Mouse (Mus musculus) megakaryocyte-erythroid progenitor cell, adult 5-6 weeks (primary cell): ENCODE measurements at regions not wholly inside any gene's neighbourhood (a gene's known extent, or its start where the extent isn't known, plus 50 kb on each side); places are given as distances from the start of the nearest gene placed in this dataset.

ENCODE experiments used
- ATAC-seq: replicated peaks from 2 replicates; pipeline ENCODE4 v1.8.0; 2016; ENCODE audit warnings: mild to moderate bottlenecking, inconsistent platforms; ENCODE audit not compliant: severe bottlenecking, poor library complexity, low FRiP score, low TSS enrichment

DNA sequence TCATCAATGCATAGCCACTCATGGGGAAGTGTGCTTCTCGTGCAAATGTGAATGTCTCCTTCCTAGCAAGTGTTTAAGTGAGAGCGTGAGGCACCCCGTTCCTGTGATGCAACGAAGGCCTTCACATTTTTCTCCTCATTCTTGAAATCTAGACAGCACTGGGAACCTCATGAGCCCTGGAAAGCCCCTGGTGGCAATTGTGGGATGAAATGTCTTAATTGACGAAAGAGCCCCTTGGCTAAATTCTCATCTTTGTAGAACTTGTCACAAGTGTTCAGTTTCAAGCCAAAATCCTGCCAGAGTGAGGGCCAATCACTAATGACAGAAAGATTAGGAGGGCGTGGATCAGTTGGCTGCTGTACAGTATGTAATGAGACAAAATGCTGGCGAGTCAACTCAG is 208.6 kb upstream of the Gmds start:
- no peak for ATAC-seq

DNA sequence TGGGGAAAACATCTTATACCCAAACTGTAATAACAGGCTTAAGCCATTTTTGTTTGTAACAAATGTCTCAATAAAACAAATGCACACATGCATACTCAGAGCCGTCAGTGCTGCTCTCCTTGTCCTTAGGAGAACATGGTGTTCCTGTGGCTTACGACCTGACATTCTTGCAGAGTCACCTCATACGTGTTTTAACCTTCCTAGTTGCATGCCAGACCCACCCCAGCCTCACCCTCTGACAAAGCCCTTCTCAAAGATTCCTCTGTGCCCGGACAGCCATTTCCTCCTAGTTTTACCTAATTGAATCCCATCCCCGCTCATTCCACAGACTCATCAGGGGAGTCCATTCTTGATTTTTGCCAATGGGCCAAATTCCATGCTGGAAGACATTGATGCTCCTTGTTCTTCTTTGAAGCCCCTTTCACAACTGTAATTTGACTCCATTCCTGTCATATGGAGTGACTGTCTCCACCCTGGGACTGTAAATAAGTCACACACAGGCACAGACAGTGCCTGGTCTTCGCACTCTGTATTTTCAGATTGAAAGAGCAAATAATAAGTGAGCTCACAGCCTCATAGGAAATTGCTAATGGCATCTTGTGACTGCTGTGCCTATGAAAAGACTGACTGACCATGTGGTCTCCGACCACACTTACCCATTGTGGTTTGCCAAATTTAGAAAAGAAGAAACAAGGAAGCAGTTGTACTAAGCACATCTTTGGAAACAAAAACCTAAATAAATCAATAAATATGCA is 206.6 kb upstream of the Gmds start:
- no peak for ATAC-seq

GRCm38 (mm10) chr13:32541611-32542010 is 203.1 kb upstream of the Gmds start:
- ATAC-seq: no peak

GRCm38 (mm10) chr13:32536241-32536640 is 197.7 kb upstream of the Gmds start:
- ATAC-seq: no peak

- no peak for ATAC-seq
Measured at GRCm38 (mm10) chr13:32535602-32536001, 197.1 kb upstream of the Gmds start.

DNA sequence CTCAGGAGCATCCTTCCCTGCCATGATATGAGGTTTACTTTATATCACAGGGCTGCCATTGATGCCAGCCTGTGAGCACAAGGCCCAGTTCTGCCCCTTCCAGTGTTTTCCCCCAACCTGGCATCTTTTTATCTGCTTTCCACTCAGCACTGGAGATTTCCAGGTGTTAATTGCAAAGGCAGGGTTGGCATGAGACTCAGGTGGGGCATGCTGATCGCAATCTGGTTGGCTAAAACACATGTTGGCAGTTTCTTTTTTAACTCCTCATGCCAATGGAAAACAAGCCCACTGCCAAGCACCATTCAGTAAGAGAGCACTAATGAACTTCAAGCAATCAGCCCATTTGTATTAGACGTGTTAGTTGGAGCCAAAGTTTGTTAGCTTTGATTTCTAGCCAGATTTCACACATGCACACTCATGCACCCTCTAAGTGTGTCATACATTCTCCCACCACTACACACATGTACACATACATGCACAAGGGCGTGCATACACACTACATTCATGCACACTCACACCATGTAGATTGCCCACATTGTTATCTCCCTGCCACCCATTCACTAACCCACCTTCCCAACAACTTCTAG is 192.5 kb upstream of the Gmds start:
- ATAC-seq: no peak

DNA sequence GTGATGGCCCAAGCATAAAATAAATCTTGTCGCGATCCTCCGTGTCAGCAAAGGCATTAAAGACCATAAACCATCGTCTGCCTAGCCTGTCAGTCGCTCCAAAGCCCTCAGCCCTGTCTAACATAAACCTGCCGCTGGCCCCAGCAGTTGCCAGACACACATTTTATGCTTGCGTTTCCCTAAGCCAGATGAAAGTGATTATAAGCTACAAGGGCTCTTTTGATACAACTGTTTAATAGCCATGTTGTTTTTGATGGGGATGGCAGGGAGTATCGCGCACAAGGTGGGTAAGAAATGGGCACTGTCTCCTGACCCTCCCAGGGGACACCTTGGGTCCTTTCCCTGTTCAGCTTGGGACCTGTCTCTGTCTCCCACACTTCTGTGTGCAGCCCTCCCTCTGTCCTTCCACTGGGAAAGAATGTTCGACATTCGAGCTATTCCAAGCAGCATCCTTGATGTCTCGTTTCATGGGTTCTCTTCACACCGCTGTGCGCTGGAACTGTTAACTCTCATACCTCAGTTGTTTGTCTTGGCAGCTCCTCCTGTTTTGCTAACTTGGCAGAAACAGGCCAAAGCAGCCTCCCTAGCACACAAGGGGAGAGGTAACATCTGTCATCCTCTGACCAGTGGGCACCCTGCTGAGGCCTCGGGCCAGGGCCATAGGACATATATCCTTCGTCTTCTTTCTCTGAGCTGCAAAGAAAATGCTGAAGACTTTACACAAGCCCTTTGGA is 180.2 kb upstream of the Gmds start:
- no peak for ATAC-seq

GRCm38 (mm10) chr13:32517514-32517913 is 179.0 kb upstream of the Gmds start:
- no peak for ATAC-seq

- ATAC-seq: no peak
Measured at GRCm38 (mm10) chr13:32509231-32510023, 170.9 kb upstream of the Gmds start.

DNA sequence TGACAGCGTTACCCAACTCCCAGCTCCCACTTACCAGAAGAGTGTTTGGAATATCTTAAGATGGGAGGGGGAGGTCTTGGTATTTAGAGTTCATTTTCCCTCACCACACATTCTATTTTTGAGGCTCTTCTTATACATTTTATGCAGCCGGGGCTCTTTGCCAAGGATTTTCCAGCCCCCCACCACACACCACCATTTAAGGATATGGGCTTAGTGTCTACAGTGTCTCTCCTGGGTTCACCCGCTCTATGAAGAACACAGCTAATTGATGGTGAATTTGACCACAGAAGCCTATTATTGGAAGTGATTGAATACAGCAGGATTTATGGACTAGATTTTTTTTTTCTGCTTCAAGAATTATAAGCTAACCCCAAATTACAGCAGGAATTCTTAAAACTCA is 169.9 kb upstream of the Gmds start:
- no peak for ATAC-seq

GRCm38 (mm10) chr13:32507825-32508224 is 169.3 kb upstream of the Gmds start:
- no peak for ATAC-seq

DNA sequence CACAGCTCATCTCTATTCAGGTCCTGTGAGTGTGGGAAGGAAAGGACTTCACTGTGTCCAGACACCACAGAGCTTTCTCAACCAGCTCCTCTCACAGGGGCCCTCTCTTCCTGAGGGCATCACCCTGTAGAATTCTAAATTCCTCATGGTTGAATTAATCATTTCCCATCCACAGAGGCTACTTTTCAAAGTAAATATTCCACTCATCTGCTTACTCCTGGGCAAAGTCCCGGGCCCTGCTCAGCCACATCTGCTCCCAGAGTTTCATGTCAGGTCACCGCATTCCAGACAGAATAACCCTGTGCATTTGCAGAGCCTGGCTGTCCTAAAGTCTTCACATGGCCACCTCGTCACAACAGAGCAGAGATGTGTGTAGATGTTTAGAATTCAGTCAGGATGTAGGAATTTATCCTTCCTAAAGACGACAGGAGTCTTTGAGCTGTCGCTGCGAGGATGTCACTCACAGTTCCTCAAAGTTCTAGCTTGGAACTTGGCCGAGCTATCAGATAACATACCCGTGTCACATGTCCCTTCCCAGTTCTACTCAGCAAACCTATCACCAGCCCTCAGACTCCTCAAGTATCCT is 159.8 kb upstream of the Gmds start:
- ATAC-seq: no peak

DNA sequence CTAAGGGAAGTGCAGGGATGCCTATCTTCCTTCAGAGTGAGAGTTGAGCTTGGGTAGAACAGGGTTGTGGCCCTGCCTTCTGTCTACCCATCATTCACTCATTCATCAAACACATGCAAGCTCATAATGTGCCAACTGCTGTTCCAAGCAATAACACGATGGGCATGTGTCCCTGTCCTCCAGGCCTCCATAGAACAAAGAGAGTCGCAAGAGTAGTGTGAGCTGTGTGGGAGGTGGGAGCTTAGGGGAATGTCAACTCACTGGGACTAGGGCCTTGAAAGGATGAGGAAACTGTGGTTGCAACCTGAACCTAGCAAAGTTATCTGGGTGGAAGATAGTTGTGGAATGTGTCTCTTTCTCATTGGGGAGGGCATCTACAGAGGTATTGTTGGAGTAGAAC is 157.7 kb upstream of the Gmds start:
- no peak for ATAC-seq

GRCm38 (mm10) chr13:32495063-32495462 is 156.5 kb upstream of the Gmds start:
- no peak for ATAC-seq

DNA sequence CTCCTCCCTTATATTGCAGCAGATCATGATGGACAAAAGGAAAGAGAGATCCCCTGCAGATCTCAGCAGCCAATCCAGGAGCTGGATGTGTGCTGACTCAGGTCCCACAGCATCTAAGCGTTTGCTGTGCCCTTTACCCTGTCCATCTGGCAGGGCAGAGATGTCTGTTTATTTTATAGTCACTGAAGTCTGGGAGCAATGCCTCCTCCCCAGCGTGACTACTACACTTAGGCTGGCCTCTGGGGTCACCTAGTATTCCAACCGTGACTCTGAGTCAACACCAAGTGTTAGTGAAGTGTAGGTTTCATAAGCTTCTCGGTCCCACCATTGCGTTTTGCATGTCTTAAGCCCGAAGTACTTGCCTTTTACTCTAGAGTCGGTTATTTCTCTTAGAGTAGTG is 155.3 kb upstream of the Gmds start:
- no peak for ATAC-seq

DNA sequence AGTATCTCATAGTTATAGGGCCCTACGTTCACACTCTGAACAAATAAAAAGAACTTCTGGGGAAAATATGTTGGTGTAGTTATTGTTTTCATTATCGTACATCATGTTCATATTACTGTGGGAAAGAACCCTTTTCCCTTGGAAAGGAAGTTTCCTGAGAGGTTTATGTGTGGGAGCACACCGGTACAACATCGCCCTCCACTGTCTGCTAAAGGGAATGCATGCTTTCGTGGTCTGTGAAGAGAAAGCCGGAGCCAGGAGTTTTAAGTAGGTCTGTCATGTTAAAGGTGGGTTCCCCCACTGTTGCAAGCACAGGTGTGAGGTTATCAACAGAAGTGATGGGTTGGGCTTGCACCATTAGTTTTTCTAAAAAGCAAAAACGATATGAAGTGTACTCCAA is 154.8 kb upstream of the Gmds start:
- ATAC-seq: 0 out of 2 replicates have a peak, but pooled peaks have one; percentile 52

- ATAC-seq: no peak
Measured at GRCm38 (mm10) chr13:32492566-32492965, 154.0 kb upstream of the Gmds start.

GRCm38 (mm10) chr13:32481444-32482058 is 143.0 kb upstream of the Gmds start:
- ATAC-seq: no peak

DNA sequence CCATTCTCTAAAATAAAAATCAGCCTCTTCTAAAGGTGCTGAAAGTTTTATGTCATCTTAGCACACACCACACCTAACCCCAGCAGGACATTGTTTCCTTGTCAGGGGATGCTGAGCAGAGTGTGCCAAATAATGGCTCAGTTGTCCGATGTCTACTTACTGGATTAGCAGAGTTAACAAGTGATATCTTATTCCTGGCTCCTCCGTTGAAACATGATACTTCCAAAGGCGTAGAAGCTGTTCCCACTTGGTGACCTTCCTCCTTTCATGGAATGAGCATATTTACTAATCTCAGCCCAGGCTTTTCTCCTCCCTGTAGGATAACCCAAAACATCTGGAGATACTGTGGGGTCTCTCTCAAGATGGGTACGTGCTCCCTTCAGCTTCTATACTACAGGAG is 141.5 kb upstream of the Gmds start:
- ATAC-seq: no peak
